Mouse (Mus musculus): ENCODE results near the gene Pard3.

The Pard3 gene

GRCm38 (mm10) chr8:127570527-127570926 is 506.8 kb downstream of the Pard3 start:
- no peak for TF ChIP-seq GATA4 (IDR thresholded peaks at IDR 0.05; ENCODE audit: insufficient replicate concordance, low read length)

GRCm38 (mm10) chr8:127572493-127572892 is 508.8 kb downstream of the Pard3 start:
- no peak for TF ChIP-seq GATA4 (IDR thresholded peaks at IDR 0.05; ENCODE audit: insufficient replicate concordance, low read length)

DNA sequence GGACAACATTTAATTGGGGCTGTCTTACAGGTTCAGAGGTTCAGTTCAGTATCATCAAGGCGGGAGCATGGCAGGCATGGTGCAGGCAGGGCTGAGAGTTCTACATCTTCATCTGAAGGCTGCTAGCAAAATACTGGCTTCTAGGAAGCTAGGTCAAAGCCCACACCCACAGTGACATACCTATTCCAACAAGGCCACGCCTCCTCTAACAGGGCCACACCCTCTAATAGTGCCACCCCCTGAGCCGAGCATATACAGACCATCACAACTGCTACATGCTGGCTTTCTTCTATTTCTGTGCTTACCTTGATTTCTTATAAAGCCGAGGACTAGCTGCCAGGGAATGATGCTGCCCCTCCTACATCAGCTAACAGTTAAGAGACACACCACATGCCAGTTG is 513.0 kb downstream of the Pard3 start:
- no peak for TF ChIP-seq GATA4 (IDR thresholded peaks at IDR 0.05; ENCODE audit: insufficient replicate concordance, low read length)

GRCm38 (mm10) chr8:127577656-127578055 is 514.0 kb downstream of the Pard3 start:
- TF ChIP-seq GATA4 (IDR thresholded peaks at IDR 0.05; ENCODE audit: insufficient replicate concordance, low read length) = no peak

- no peak for TF ChIP-seq GATA4 (IDR thresholded peaks at IDR 0.05; ENCODE audit: insufficient replicate concordance, low read length)
Measured at GRCm38 (mm10) chr8:127579436-127579835, 515.7 kb downstream of the Pard3 start.

DNA sequence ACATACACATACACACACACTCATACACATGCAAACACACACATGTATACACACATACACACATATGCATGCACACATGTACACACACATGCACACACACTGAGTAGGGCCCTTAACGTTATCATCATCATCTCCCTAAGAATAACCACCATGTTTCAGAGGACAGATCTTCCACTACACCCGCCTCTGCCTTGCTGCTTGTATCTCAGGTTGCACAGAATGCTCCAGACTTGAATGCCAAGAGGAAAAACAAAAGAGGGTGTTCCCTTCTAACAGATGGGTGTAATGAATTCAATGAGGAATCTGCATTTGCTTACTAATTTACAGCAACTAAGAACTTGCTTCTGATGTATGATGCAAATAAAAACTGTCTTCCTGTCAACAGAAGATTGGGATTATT is 519.7 kb downstream of the Pard3 start:
- no peak for TF ChIP-seq GATA4 (IDR thresholded peaks at IDR 0.05; ENCODE audit: insufficient replicate concordance, low read length)

- TF ChIP-seq GATA4 (IDR thresholded peaks at IDR 0.05; ENCODE audit: insufficient replicate concordance, low read length) = no peak
Measured at GRCm38 (mm10) chr8:127585618-127586017, 521.9 kb downstream of the Pard3 start.

GRCm38 (mm10) chr8:127586681-127587080 is 523.0 kb downstream of the Pard3 start:
- TF ChIP-seq GATA4 (IDR thresholded peaks at IDR 0.05; ENCODE audit: insufficient replicate concordance, low read length) = no peak

DNA sequence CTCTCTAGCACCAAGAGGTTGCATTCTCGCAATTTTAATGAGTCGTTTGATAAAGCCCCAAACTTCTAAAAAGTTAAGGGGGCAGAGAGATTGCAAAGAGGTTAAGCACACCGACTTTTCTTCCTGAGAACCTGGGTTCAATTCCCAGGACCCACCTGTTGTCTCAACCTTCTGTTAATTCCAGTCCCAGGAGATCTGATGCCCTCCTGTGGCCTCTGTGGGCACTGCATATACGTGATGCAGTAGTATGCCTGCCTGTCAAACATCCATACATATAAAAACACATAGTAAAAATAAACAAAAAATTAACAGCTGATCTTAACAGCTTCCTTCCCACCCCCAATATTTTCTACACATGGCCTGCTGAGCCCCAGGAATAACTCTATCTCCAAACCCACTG is 524.6 kb downstream of the Pard3 start:
- no peak for TF ChIP-seq GATA4 (IDR thresholded peaks at IDR 0.05; ENCODE audit: insufficient replicate concordance, low read length)

DNA sequence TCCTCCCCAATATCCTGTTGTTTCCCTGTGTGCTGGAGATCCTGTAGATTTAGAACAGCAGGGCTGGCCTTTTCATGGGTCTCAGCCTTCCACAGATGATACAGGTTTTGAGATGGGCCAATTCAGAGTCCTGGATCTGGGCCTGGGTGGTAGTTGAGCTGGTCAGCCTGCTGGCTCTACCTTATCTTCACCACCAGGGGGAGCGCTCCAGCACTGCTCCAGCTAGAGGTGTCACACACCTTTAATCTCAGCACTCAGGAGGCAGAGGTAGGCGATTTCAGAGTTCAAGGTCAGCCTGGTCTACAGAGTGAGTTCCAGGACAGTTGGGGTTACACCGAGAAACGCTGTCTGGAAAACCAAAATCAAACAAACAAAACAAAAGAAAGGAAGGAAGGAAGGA is 525.6 kb downstream of the Pard3 start:
- TF ChIP-seq GATA4 (IDR thresholded peaks at IDR 0.05; ENCODE audit: insufficient replicate concordance, low read length) = peak; percentile 61; the same call in 1 of the 2 replicates

DNA sequence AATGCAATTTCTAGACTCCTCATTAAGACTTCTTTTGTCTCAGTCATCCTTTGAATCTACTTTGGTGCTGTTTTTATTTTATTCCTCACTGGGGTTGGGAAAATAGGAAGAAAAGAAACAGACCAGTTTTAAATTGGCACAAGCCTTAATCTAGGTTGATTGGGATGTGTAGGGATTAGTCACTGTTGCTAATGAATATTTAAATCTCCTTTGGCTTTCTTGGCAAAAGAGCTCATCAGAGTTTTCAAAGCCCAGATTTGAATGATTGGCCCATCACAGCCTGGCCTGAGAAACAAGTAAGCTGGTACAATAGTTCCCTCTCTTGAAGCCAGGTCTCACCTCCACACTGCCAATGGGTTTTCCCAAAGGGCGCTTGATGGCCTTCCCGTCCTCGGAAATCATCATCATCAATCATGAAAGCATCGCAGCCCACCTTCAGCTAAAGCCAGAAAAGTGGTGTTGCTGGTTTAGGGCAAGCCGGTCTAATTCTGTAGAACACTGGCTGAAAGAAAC is 527.0 kb downstream of the Pard3 start:
- no peak for TF ChIP-seq GATA4 (IDR thresholded peaks at IDR 0.05; ENCODE audit: insufficient replicate concordance, low read length)

- no peak for TF ChIP-seq GATA4 (IDR thresholded peaks at IDR 0.05; ENCODE audit: insufficient replicate concordance, low read length)
Measured at GRCm38 (mm10) chr8:127592648-127593574, 529.2 kb downstream of the Pard3 start.

DNA sequence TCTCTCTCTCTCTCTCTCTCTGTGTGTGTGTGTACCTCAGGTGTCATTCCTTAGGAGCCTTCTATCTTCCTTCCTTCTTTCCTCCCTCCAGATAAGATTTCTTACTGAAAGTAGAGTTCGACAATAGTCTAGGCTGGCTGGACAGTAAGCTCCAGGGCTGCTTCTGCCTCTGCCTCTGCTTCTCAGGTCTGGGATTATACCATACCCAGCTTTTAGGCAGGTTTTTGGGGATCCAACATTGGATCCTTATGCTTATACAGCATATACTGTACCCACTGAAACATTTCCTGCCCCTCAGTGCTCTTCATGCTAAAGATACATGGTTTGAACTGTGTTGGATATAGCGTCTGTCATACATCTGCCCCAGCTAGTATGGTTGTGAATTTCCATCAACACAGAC is 536.9 kb downstream of the Pard3 start:
- TF ChIP-seq GATA4 (IDR thresholded peaks at IDR 0.05; ENCODE audit: insufficient replicate concordance, low read length) = no peak

GRCm38 (mm10) chr8:127603062-127603461 is 539.4 kb downstream of the Pard3 start:
- no peak for TF ChIP-seq GATA4 (IDR thresholded peaks at IDR 0.05; ENCODE audit: insufficient replicate concordance, low read length)

- no peak for TF ChIP-seq GATA4 (IDR thresholded peaks at IDR 0.05; ENCODE audit: insufficient replicate concordance, low read length)
Measured at GRCm38 (mm10) chr8:127608541-127609270, 545.0 kb downstream of the Pard3 start.

GRCm38 (mm10) chr8:127609316-127609715 is 545.6 kb downstream of the Pard3 start:
- TF ChIP-seq GATA4 (IDR thresholded peaks at IDR 0.05; ENCODE audit: insufficient replicate concordance, low read length) = no peak
